Comparison of ENCODE assay signal across 1 mouse cellular context in the genomic region with DNA sequence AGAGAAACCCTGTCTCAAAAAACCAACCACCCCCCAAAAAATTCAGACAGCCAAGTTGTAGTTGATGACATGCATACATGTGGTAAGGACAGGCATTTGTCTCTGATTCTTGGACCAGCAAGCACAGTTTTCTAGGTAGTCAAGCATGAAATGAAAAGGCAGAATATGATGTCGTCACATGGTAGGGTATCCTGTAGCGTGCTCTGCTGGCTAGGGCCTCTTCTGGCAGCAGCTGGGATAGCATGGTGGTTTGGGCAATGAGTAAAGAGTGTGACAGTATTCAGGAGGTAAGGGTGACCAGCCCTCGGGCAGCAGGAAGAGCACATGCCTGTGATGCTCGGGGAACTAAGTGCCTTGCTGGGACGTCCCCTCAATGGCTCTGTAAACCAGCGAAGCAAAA.
TF ChIP-seq lines count a peak whose summit lies in the region.

No protein-coding gene starts in this region.

TF ChIP-seq in CH12.LX, 34 proteins besides CTCF, POLR2A, EP300 and RAD21 (continued from another document):
- TF ChIP-seq ZKSCAN1 (IDR thresholded peaks at IDR 0.05; ENCODE audit: borderline replicate concordance, low read depth, low read length) (no peak), MAX (IDR thresholded peaks at IDR 0.05; ENCODE audit: low read length) (no peak), HCFC1 (IDR thresholded peaks at IDR 0.05; ENCODE audit: low read depth, low read length) (no peak), ZMIZ1 (IDR thresholded peaks at IDR 0.05; ENCODE audit: low read depth, low read length) (no peak), NELFE (IDR thresholded peaks at IDR 0.05; ENCODE audit: low read depth, low read length) (no peak), UBTF (IDR thresholded peaks at IDR 0.05; ENCODE audit: low read depth, low read length) (no peak), ZC3H11A (IDR thresholded peaks at IDR 0.05; ENCODE audit: low read depth, low read length) (no peak), NRF1 (IDR thresholded peaks at IDR 0.05; ENCODE audit: low read depth, low read length) (no peak), CHD1 (IDR thresholded peaks at IDR 0.05; ENCODE audit: low read depth, low read length) (no peak)
